Mouse (Mus musculus) liver, embryonic 14.5 days (tissue): ENCODE data around the gene Trim69. TPM values are rescaled to one million over a fixed set of nuclear protein-coding genes. Genes with fewer than 3 reads are reported as not detected.

Experiments used
- ATAC-seq: fragments of 200-750 bp; cut with Nextera tagmentation; 2 replicates; pipeline ENCODE4 v1.8.0; 2017; ENCODE audit warnings: moderate number of reproducible peaks, mild to moderate bottlenecking, moderate library complexity; ENCODE audit not compliant: insufficient read depth
- DNase-seq, 3 experiments: peaks; one replicate each; pipeline ENCODE4 v3.0.0-alpha.2; 2012 to 2013; ENCODE audit warnings: low read depth in 3 of 3, low spot score in 3 of 3
- H3K27ac ChIP-seq: fragments of 300-500 bp; sonication (generic); 2 replicates; pipeline ENCODE4 v1.5.1; 2014; ENCODE audit warnings: moderate library complexity, mild to moderate bottlenecking, control low read depth, inconsistent platforms
- H3K27me3 ChIP-seq: fragments of 300-500 bp; sonication (generic); 2 replicates; pipeline ENCODE4 v1.6.1; 2014; ENCODE audit warnings: mild to moderate bottlenecking, low read length, moderate library complexity; ENCODE audit not compliant: control insufficient read depth, insufficient read depth
- H3K36me3 ChIP-seq: fragments of 300-500 bp; sonication (generic); replicated peaks from 2 replicates; pipeline ENCODE4 v1.6.1; 2014; ENCODE audit warnings: low read depth; ENCODE audit not compliant: control insufficient read depth, insufficient read depth
- H3K4me1 ChIP-seq, 2 experiments: fragments of 200-500 bp in 1 of 2; fragments of 300-500 bp in 1 of 2; sonication (generic) in 1 of 2; replicated peaks; 2 replicates each; pipeline ENCODE4 v1.6.1; 2012 to 2014; ENCODE audit warnings: antibody characterized with exemption in 1 of 2, inconsistent platforms in 1 of 2, low read length in 1 of 2; ENCODE audit not compliant: control insufficient read depth in 2 of 2, insufficient read depth in 2 of 2
- H3K4me2 ChIP-seq: fragments of 300-500 bp; sonication (generic); 2 replicates; pipeline ENCODE4 v1.6.1; 2014; ENCODE audit warnings: low read depth, mild to moderate bottlenecking, control low read depth, moderate library complexity
- H3K4me3 ChIP-seq, 2 experiments: fragments of 200-500 bp in 1 of 2; fragments of 300-500 bp in 1 of 2; sonication (generic) in 1 of 2; 2 replicates each; pipeline ENCODE4 v1.5.1; 2012 to 2014; ENCODE audit warnings: low read depth in 2 of 2, low read length in 2 of 2, mild to moderate bottlenecking in 2 of 2, control low read depth in 1 of 2, inconsistent platforms in 1 of 2, moderate library complexity in 1 of 2; ENCODE audit not compliant: insufficient read depth in 1 of 2
- H3K9ac ChIP-seq: fragments of 300-500 bp; sonication (generic); replicated peaks from 2 replicates; pipeline ENCODE4 v1.6.1; 2014; ENCODE audit warnings: mild to moderate bottlenecking, control low read depth, moderate library complexity
- H3K9me3 ChIP-seq: fragments of 300-500 bp; sonication (generic); 2 replicates; pipeline ENCODE4 v1.6.1; 2016; ENCODE audit warnings: low read length, mixed read lengths; ENCODE audit not compliant: control insufficient read depth
- CTCF ChIP-seq: IDR thresholded peaks from 2 replicates; pipeline ENCODE4 v1.5.1; 2016; ENCODE audit warnings: antibody characterized with exemption, low read depth, control low read depth
- EP300 ChIP-seq: IDR thresholded peaks from 2 replicates; pipeline ENCODE4 v1.6.1; 2016; ENCODE audit warnings: antibody characterized with exemption, low read depth
- WGBS: fragments of 180-500 bp; shearing (Covaris S2); extraction: QIAGEN DNeasy Blood & Tissue Kit; methylation state at CpG from one replicate; pipeline ENCODE4 v1.1.7; 2014; ENCODE audit not compliant: insufficient replicate concordance; 5-methylcytosine and 5-hydroxymethylcytosine counted together
- polyA plus RNA-seq, 2 experiments: library from polyadenylated mRNA; depleted of rRNA in 1 of 2; stranded (reverse) in 1 of 2; unstranded in 1 of 2; fragments of >200 nt; fragmentation: Nextera tagmentation in 1 of 2; extraction: Ambion mirVana in 1 of 2; gene quantifications; 2 replicates each; pipeline versions ENCODE4 v1.2.1 to v1.2.3; 2012 to 2014

Trim69 gene
- polyA plus RNA-seq, 2 experiments = 0.08 TPM; not detected in 1

- ATAC-seq (no peak), DNase-seq (no peak)
- Histone ChIP-seq H3K9ac (no peak overlapping the region), H3K27ac (peak overlapping the region; percentile 52), H3K9me3 (no peaks in the 10 kb centered on the region), H3K4me3 (no peak overlapping the region), H3K36me3 (no peaks in the 10 kb centered on the region), H3K27me3 (no peaks in the 10 kb centered on the region), H3K4me2 (peak overlapping the region; percentile 17), H3K4me1 (peaks cover 13 to 22% of the 10 kb centered on the region in 2 experiments)
- 52% methylated on average over 2 of the region's 2 CpGs for WGBS
- TF ChIP-seq EP300 = no peak
- no peak for TF ChIP-seq CTCF
These were observed 19.7 kb upstream of the Trim69 start for GRCm38 (mm10) chr2:122140815-122141214.

DNA sequence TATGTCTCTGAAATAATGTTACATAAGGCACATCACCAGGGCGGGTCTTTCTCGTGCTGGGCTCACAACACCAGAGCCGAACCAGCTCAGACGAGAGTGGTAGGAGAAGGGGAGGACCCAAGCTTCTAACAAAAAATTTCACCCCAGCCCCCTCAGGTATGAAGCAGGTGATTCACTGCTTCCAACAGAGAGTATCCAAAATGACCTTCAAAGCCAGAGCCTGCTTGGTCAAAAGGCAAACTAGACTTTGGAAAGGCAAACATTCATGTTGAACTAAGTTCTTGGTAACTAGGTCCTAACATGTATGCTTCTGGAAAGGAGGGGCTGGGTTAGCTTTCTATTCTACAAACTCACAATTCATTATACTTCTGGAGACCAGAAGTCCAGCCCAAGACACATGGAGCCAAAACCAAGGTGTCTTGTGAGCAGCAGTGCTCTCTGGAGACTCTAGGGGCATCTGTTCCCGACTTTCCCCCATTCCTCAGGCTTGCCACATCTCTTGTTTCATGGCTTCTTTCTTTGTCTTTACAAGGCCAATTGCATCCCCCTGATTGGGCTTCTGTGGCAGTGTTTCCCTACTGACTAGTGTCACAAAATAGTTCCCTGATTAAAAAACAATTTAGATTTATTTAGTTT, 19.1 kb upstream of the Trim69 start:
- no peaks in the 10 kb centered on the region for H3K9me3 ChIP-seq

GRCm38 (mm10) chr2:122143111-122143510, 17.4 kb upstream of the Trim69 start:
- Histone ChIP-seq H3K9ac (no peak overlapping the region), H3K27me3 (no peaks in the 10 kb centered on the region), H3K4me3 (no peak overlapping the region), H3K4me2 (no peak overlapping the region), H3K36me3 (no peaks in the 10 kb centered on the region), H3K27ac (no peak overlapping the region), H3K4me1 (peaks cover 6 to 20% of the 10 kb centered on the region in 2 experiments), H3K9me3 (no peaks in the 10 kb centered on the region)
- no peak for ATAC-seq
- WGBS = 71% methylated on average over 3 of the region's 3 CpGs
- no peak for DNase-seq
- TF ChIP-seq CTCF (no peak), EP300 (no peak)

More for the DNA sequence above, 19.1 kb upstream of the Trim69 start:
- Histone ChIP-seq H3K4me1 (peaks cover 13 to 22% of the 10 kb centered on the region in 2 experiments), H3K27me3 (no peaks in the 10 kb centered on the region), H3K9ac (no peak overlapping the region), H3K4me3 (no peak overlapping the region), H3K36me3 (no peaks in the 10 kb centered on the region), H3K27ac (no peak overlapping the region), H3K4me2 (peak overlapping the region; percentile 17)
- TF ChIP-seq CTCF (peak; percentile 32; the same call in 1 of the 2 replicates), EP300 (no peak)
- DNase-seq (peak in 1 of 3 experiments; percentile 35), ATAC-seq (peak; percentile 22; the same call in 1 of the 2 replicates)
- 65% methylated on average over 5 of the region's 5 CpGs for WGBS

GRCm38 (mm10) chr2:122145756-122146155, 14.7 kb upstream of the Trim69 start:
- H3K27me3 ChIP-seq = no peaks in the 10 kb centered on the region
- TF ChIP-seq CTCF (no peak), EP300 (no peak)
- no peak overlapping the region for H3K4me3 ChIP-seq
- no peak overlapping the region for H3K4me2 ChIP-seq
- H3K9ac ChIP-seq = no peak overlapping the region
- no peak overlapping the region for H3K27ac ChIP-seq
- ATAC-seq (no peak), DNase-seq (no peak)
- peaks cover 3 to 22% of the 10 kb centered on the region in 2 experiments for H3K4me1 ChIP-seq
- no peaks in the 10 kb centered on the region for H3K9me3 ChIP-seq
- H3K36me3 ChIP-seq = no peaks in the 10 kb centered on the region
- 54% methylated on average over 4 of the region's 4 CpGs for WGBS

GRCm38 (mm10) chr2:122146687-122147086, 13.8 kb upstream of the Trim69 start:
- Histone ChIP-seq H3K9ac (peak overlapping the region; percentile 38), H3K4me3 (peak overlapping the region in 1 of 2 experiments; percentile 83; a peak in 2 of 4 replicates), H3K27me3 (no peaks in the 10 kb centered on the region), H3K4me1 (peaks cover 3 to 22% of the 10 kb centered on the region in 2 experiments), H3K36me3 (no peaks in the 10 kb centered on the region), H3K27ac (peak overlapping the region; percentile 43), H3K4me2 (peak overlapping the region; percentile 77), H3K9me3 (no peaks in the 10 kb centered on the region)
- WGBS = 64% methylated on average over 6 of the region's 6 CpGs
- TF ChIP-seq EP300 (no peak), CTCF (no peak)
- no peak for DNase-seq
- no peak for ATAC-seq
